Mouse (Mus musculus) bone marrow macrophage, adult 2 months (primary cell): ENCODE data around the gene Rps6kb2. TPM values are rescaled to one million over a fixed set of nuclear protein-coding genes. Genes with fewer than 3 reads are reported as not detected.
A peak's percentile ranks its signal among the peaks of the same experiment; 100 is the strongest.

Source experiments
- H3K27ac ChIP-seq: 2 replicates; pipeline ENCODE4 v1.5.1; 2012; ENCODE audit warnings: low read depth, low read length; ENCODE audit not compliant: insufficient read depth
- H3K4me1 ChIP-seq: 2 replicates; pipeline ENCODE4 v1.6.1; 2012; ENCODE audit warnings: low read length; ENCODE audit not compliant: control insufficient read depth, insufficient read depth
- H3K4me3 ChIP-seq: 2 replicates; pipeline ENCODE4 v1.5.1; 2012; ENCODE audit warnings: mild to moderate bottlenecking, low read length, moderate library complexity; ENCODE audit not compliant: insufficient read depth
- CTCF ChIP-seq: IDR thresholded peaks from 2 replicates; pipeline ENCODE4 v1.5.1; 2012; ENCODE audit warnings: low read depth, mild to moderate bottlenecking, low read length, moderate library complexity
- POLR2A ChIP-seq: IDR thresholded peaks from 2 replicates; pipeline ENCODE4 v1.6.1; 2012; ENCODE audit warnings: mild to moderate bottlenecking, low read depth, low read length, borderline replicate concordance
- polyA plus RNA-seq: library from polyadenylated mRNA; stranded (reverse); fragments of >200 nt; gene quantifications from 2 replicates; pipeline ENCODE4 v1.2.4, GENCODE M21; 2012; ENCODE audit not compliant: missing spikeins, insufficient read depth, insufficient read length

Gene Rps6kb2
- polyA plus RNA-seq, 1 experiment: 32.3 TPM

- TF ChIP-seq POLR2A (no peak), CTCF (no peak)
- Histone ChIP-seq H3K4me1 (peaks cover 43% of the 10 kb centered on the region), H3K27ac (no peak overlapping the region), H3K4me3 (peak overlapping the region; percentile 60)
Measured at GRCm38 (mm10) chr19:4149283-4149682, 13.9 kb downstream of the Rps6kb2 start.

GRCm38 (mm10) chr19:4148819-4149218 is 14.3 kb downstream of the Rps6kb2 start:
- no peak for TF ChIP-seq CTCF
- no peak for TF ChIP-seq POLR2A
- H3K4me1 ChIP-seq: peaks cover 47% of the 10 kb centered on the region

GRCm38 (mm10) chr19:4148491-4148806 is 14.7 kb downstream of the Rps6kb2 start, which contains the start of gene Coro1b:
Gene Coro1b, plus strand, starts transcription at chr19:4148619.
- H3K4me1 ChIP-seq: peaks cover 51% of the 10 kb centered on the region

More at GRCm38 (mm10) chr19:4148819-4149218, 14.3 kb downstream of the Rps6kb2 start:
- H3K4me3 ChIP-seq: peak overlapping the region; percentile 60
- H3K27ac ChIP-seq: peak overlapping the region; percentile 57

GRCm38 (mm10) chr19:4147782-4148490 is 15.2 kb downstream of the Rps6kb2 start:
- Histone ChIP-seq H3K27ac (peak overlapping the region; percentile 67), H3K4me1 (peaks cover 54% of the 10 kb centered on the region), H3K4me3 (0 out of 2 replicates have a peak overlapping the region, but pooled peaks have one; percentile 13)
- TF ChIP-seq POLR2A (no peak), CTCF (no peak)

More at GRCm38 (mm10) chr19:4148491-4148806, 14.7 kb downstream of the Rps6kb2 start, which contains the start of gene Coro1b:
- H3K27ac ChIP-seq: peak within 1 kb of the TSS; percentile 67
- TF ChIP-seq CTCF (no peak), POLR2A (no peak)
- H3K4me3 ChIP-seq: peak within 1 kb of the TSS; percentile 60

GRCm38 (mm10) chr19:4147022-4147405 is 16.1 kb downstream of the Rps6kb2 start:
- no peak overlapping the region for H3K4me3 ChIP-seq
- H3K4me1 ChIP-seq: peaks cover 54% of the 10 kb centered on the region
- TF ChIP-seq POLR2A (no peak), CTCF (no peak)
- peak overlapping the region; percentile 67 for H3K27ac ChIP-seq

- H3K4me3 ChIP-seq: no peak overlapping the region
- peaks cover 54% of the 10 kb centered on the region for H3K4me1 ChIP-seq
- TF ChIP-seq POLR2A (no peak), CTCF (no peak)
- H3K27ac ChIP-seq: peak overlapping the region; percentile 67
Measured at GRCm38 (mm10) chr19:4146366-4147021, 16.7 kb downstream of the Rps6kb2 start.

- Histone ChIP-seq H3K4me3 (no peak overlapping the region), H3K4me1 (peaks cover 54% of the 10 kb centered on the region)
Measured at GRCm38 (mm10) chr19:4145936-4146335, 17.2 kb downstream of the Rps6kb2 start.

GRCm38 (mm10) chr19:4144550-4145498 is 18.3 kb downstream of the Rps6kb2 start:
- H3K4me3 ChIP-seq: no peak overlapping the region
- H3K27ac ChIP-seq: peak overlapping the region; percentile 70
- TF ChIP-seq CTCF (no peak), POLR2A (no peak)
- H3K4me1 ChIP-seq: peaks cover 49% of the 10 kb centered on the region

More at GRCm38 (mm10) chr19:4145936-4146335, 17.2 kb downstream of the Rps6kb2 start:
- no peak for TF ChIP-seq CTCF
- TF ChIP-seq POLR2A: no peak
- 0 out of 2 replicates have a peak overlapping the region, but pooled peaks have one; percentile 9 for H3K27ac ChIP-seq

GRCm38 (mm10) chr19:4143759-4144268 is 19.3 kb downstream of the Rps6kb2 start, which contains the start of gene Cabp4:
Gene Cabp4, minus strand, starts transcription at chr19:4144033.
- peaks cover 46% of the 10 kb centered on the region for H3K4me1 ChIP-seq
- H3K27ac ChIP-seq: peak within 1 kb of the TSS; percentile 70
- TF ChIP-seq CTCF (no peak), POLR2A (no peak)
- no peak within 1 kb of the TSS for H3K4me3 ChIP-seq
